Mouse (Mus musculus) forebrain, embryonic 16.5 days (tissue): ENCODE measurements around the gene 7420426K07Rik. TPM values are rescaled to one million over a fixed set of nuclear protein-coding genes. Genes with fewer than 3 reads are reported as not detected.

Experiments used
- ATAC-seq: fragments of 200-750 bp; cut with Nextera tagmentation; 2 replicates; pipeline ENCODE4 v1.8.0; 2017; ENCODE audit warnings: mild to moderate bottlenecking, moderate library complexity
- H3K27ac ChIP-seq: fragments of 300-500 bp; sonication (generic); 2 replicates; pipeline ENCODE4 v1.5.1; 2014; ENCODE audit warnings: low read length, control low read depth
- H3K27me3 ChIP-seq: fragments of 300-500 bp; sonication (generic); replicated peaks from 2 replicates; pipeline ENCODE4 v1.6.1; 2014; ENCODE audit warnings: low read length; ENCODE audit not compliant: control insufficient read depth, insufficient read depth
- H3K36me3 ChIP-seq: fragments of 300-500 bp; sonication (generic); 2 replicates; pipeline ENCODE4 v1.6.1; 2014; ENCODE audit not compliant: control insufficient read depth, insufficient read depth
- H3K4me1 ChIP-seq: fragments of 300-500 bp; sonication (generic); replicated peaks from 2 replicates; pipeline ENCODE4 v1.6.1; 2014; ENCODE audit warnings: low read length; ENCODE audit not compliant: control insufficient read depth, insufficient read depth
- H3K4me2 ChIP-seq: fragments of 300-500 bp; sonication (generic); 2 replicates; pipeline ENCODE4 v1.6.1; 2014; ENCODE audit warnings: mild to moderate bottlenecking, low read length, control low read depth
- H3K4me3 ChIP-seq: fragments of 300-500 bp; sonication (generic); replicated peaks from 2 replicates; pipeline ENCODE4 v1.5.1; 2014; ENCODE audit warnings: mild to moderate bottlenecking, low read length, control low read depth
- H3K9ac ChIP-seq: fragments of 300-500 bp; sonication (generic); replicated peaks from 2 replicates; pipeline ENCODE4 v1.6.1; 2014; ENCODE audit warnings: low read depth, low read length, control low read depth
- H3K9me3 ChIP-seq: fragments of 300-500 bp; sonication (generic); 2 replicates; pipeline ENCODE4 v1.6.1; 2016; ENCODE audit warnings: low read length; ENCODE audit not compliant: control insufficient read depth
- WGBS: fragments of 180-500 bp; shearing (Covaris S2); extraction: QIAGEN DNeasy Blood & Tissue Kit; methylation state at CpG from one replicate; pipeline ENCODE4 v1.1.7; 2014; 5-methylcytosine and 5-hydroxymethylcytosine counted together
- polyA plus RNA-seq: library from polyadenylated mRNA; unstranded; fragments of >200 nt; fragmentation: Nextera tagmentation; extraction: Ambion mirVana; gene quantifications from 2 replicates; pipeline ENCODE4 v1.2.1, GENCODE M21; 2015

Gene 7420426K07Rik
- polyA plus RNA-seq, 1 experiment from 2014 or later: not detected

DNA sequence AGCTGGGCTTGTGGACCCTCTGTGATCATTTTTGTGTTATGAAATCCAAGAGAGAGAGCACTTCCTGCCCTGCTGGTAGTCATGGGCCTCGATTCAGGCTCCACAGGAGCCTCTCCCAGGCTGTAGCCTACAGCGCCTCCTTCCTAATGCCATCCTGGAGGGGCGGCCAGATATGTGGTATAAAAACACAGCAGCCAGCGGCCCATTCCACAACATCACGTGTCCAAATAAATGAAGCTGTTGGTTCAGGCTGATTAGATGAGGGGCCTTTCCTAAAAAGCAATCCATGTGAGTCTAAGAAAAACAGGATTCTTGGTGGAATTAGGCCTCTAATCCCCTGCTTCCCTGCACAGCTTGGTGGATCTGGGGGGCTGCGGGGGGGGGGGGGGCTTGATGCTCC is 30.0 kb downstream of the 7420426K07Rik start:
- H3K4me1 ChIP-seq: no peaks in the 10 kb centered on the region
- H3K9ac ChIP-seq: no peak overlapping the region
- H3K9me3 ChIP-seq: peaks cover 4% of the 10 kb centered on the region; the same call in 1 of the 2 replicates
- no peak overlapping the region for H3K4me3 ChIP-seq
- no peaks in the 10 kb centered on the region for H3K27me3 ChIP-seq
- H3K27ac ChIP-seq: no peak overlapping the region
- no peak for ATAC-seq
- H3K4me2 ChIP-seq: no peak overlapping the region
- WGBS: 11% methylated on average over 6 of the region's 6 CpGs
- no peaks in the 10 kb centered on the region for H3K36me3 ChIP-seq

DNA sequence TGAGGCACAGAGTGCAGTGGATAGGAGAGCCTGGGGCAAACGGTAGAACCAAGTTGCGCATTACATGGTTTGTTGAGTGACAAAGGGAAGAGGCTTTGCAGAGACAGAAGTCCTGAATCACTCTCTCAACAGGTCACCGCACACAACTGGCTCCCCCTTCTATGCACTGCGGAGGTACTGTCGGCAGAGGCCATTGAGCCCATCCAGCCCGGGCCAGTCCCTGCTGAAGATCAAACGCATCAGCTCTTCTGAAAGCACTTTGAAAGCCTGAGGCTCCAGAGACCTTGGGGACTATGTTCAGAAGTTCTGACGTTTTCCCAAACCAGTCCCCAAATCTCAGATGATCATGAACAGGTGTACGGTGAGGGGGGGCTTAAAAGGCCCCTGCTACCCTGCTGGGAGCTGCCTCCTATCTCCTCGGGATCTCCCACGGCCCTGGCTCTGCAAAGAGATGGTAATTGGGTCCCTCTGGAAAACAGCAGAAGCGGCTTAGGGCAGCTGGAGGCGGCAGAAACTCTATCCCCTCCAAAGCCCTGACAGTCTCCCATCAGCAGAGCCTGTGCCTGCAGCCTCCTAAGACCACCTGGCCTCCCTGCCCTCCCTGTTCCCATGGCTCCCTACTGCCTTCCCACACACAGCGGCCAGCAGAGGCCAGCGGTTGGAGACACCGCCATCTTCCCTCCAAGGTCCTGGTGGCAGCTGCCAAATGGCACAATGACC is 32.4 kb downstream of the 7420426K07Rik start:
- no peak overlapping the region for H3K4me3 ChIP-seq

DNA sequence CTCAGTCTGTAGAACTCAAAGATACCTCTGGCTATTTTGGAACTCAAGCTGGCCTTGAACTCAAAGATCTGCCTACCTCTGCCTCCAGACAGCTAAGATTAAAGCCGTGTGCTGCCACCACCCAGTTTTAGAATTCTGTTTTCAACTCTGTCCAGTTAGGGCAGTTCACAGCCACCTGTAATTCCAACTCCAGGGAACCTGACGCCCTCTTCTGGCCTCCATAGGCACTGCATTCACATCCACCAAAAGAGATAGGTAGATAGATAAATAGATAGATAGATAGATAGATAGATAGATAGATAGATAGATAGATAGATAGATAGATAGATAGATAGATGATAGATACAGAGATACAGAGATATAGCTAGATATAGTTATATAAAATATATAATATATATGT is 36.4 kb downstream of the 7420426K07Rik start:
- Histone ChIP-seq H3K9ac (no peak overlapping the region), H3K27me3 (no peaks in the 10 kb centered on the region), H3K4me2 (no peak overlapping the region), H3K4me1 (no peaks in the 10 kb centered on the region), H3K9me3 (no peaks in the 10 kb centered on the region), H3K4me3 (no peak overlapping the region), H3K27ac (no peak overlapping the region), H3K36me3 (no peaks in the 10 kb centered on the region)
- 17% methylated on average over 2 of the region's 2 CpGs for WGBS
- ATAC-seq: no peak

More for the DNA sequence above, 32.4 kb downstream of the 7420426K07Rik start:
- Histone ChIP-seq H3K27ac (no peak overlapping the region), H3K9ac (no peak overlapping the region), H3K27me3 (no peaks in the 10 kb centered on the region), H3K9me3 (no peaks in the 10 kb centered on the region), H3K36me3 (no peaks in the 10 kb centered on the region), H3K4me2 (no peak overlapping the region), H3K4me1 (no peaks in the 10 kb centered on the region)
- 19% methylated on average over 16 of the region's 16 CpGs for WGBS
- ATAC-seq: no peak

DNA sequence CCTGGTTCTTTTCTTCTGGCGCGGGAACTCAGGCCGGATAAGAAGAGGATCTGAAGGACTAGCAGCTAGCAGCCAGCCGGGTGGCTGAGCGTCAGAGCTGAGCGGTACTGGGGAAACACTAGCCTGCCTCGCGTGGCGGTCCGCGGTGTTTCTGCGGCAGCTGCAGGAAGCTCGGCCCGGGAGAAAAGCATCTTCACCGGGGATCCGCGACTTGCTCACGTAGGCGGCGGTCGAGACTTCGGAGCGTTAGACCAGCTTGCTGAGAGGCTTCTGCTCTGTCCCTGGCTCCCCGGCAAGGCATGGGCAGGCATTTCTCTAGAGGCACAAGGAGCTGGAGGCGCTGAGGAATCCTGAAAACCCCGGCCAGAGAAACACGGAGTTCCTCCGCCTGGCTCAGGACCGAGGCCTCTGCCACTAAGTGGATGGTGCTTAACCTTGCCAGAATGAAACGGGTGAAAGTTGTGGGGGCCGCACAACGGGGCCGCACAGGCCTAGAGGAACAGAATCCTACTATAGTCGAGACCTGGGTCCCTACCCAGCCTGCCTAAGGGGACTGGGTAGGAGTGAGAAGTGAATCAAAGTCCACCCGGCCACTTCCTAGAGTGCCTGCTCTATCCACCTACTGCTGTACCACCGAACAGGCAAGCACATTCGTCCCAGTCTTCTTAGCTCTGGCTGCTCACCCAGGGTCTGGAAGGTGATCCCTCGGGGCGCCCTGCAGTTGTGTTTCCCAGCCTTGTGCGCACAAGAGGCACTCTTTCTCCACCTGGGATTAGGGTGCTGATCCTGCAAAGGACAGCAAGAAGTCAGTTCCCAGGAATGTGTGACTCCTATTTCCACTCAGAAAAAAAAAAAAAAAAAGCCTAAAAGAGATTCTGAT is 49.5 kb downstream of the 7420426K07Rik start:
- peak; percentile 29 for ATAC-seq
- peaks cover 34% of the 10 kb centered on the region for H3K4me1 ChIP-seq

DNA sequence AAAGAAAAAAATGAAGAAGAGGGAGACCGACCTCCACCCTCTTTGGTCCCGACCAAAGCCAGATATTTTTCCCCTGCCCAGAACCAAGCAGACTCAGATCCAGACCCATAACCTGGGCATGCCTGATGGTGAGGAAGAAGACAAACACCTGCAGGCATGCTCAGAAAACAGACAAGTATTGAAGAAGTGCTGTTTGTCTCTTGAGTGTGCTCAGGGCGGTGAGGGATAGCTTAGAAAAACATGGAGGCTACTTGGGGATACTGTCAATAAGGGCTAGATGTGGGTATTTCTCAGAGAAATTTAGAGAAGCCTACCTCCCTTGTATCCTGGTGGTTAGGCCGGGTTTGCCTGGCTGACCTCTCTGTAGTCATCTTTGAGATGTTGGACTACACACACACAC is 50.4 kb downstream of the 7420426K07Rik start:
- Histone ChIP-seq H3K4me3 (no peak overlapping the region), H3K27ac (no peak overlapping the region), H3K36me3 (no peaks in the 10 kb centered on the region), H3K4me1 (peaks cover 34% of the 10 kb centered on the region), H3K27me3 (peaks cover 63% of the 10 kb centered on the region), H3K9ac (no peak overlapping the region), H3K4me2 (no peak overlapping the region), H3K9me3 (no peaks in the 10 kb centered on the region)
- ATAC-seq: no peak
- 6% methylated on average over 4 of the region's 4 CpGs for WGBS

More for the DNA sequence above, 49.5 kb downstream of the 7420426K07Rik start:
- no peaks in the 10 kb centered on the region for H3K9me3 ChIP-seq
- H3K9ac ChIP-seq: no peak overlapping the region
- peak overlapping the region; percentile 28 for H3K4me2 ChIP-seq
- no peak overlapping the region for H3K27ac ChIP-seq
- no peaks in the 10 kb centered on the region for H3K36me3 ChIP-seq
- WGBS: under 1% methylated on average over 40 of the region's 40 CpGs
- peak overlapping the region; percentile 22; the same call in 1 of the 2 replicates for H3K4me3 ChIP-seq
- peaks cover 59% of the 10 kb centered on the region for H3K27me3 ChIP-seq

DNA sequence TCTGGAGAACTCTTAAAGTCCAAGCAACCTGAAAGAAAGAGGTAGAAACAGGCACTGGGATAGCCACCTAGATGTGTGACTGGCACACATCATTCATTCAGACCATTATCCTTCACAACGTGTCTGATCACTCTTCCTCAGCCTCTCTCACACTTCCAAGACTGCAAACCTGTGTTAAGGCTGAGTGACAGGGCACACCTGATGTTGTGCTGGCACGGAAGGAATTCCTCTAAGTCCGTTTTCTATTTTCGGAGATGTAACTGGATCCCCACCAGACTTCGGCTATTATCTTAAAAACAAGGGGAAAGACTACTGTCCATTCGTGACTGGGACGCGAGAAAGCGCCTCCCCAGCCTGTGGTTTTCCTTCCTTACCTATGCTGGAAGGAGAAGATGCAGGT is 50.9 kb downstream of the 7420426K07Rik start:
- Histone ChIP-seq H3K27me3 (peaks cover 67% of the 10 kb centered on the region), H3K27ac (no peak overlapping the region), H3K36me3 (no peaks in the 10 kb centered on the region), H3K4me3 (no peak overlapping the region), H3K9ac (no peak overlapping the region), H3K4me2 (no peak overlapping the region), H3K9me3 (no peaks in the 10 kb centered on the region), H3K4me1 (peaks cover 34% of the 10 kb centered on the region)
- WGBS: 2% methylated on average over 9 of the region's 9 CpGs
- ATAC-seq: no peak

Other genes with a start within 250 kb of the 7420426K07Rik start
- gene Prr23a1, start 60.6 kb upstream of the 7420426K07Rik start, polyA plus RNA-seq: not detected in 2 replicates
- gene Prr23a2, start 46.6 kb upstream of the 7420426K07Rik start, polyA plus RNA-seq: not detected in 2 replicates
- not detected in 2 replicates for gene Prr23a3, start 38.4 kb upstream of the 7420426K07Rik start, polyA plus RNA-seq
- gene Foxl2, start 52.2 kb downstream of the 7420426K07Rik start, polyA plus RNA-seq: 0.43 and 0.45 TPM in 2 replicates
- 94.1 and 102 TPM in 2 replicates for gene Faim, start 83.3 kb downstream of the 7420426K07Rik start, polyA plus RNA-seq
- gene Gm1123, start 132.6 kb downstream of the 7420426K07Rik start, polyA plus RNA-seq: not detected in 2 replicates
- gene Pik3cb, start 237.5 kb downstream of the 7420426K07Rik start, polyA plus RNA-seq: 3.2 and 3.9 TPM in 2 replicates